Mouse (Mus musculus) kidney, postnatal 0 days (tissue): ENCODE measurements around the gene Eml4. TPM values are rescaled to one million over a fixed set of nuclear protein-coding genes. Genes with fewer than 3 reads are reported as not detected.

ENCODE experiments used
- ATAC-seq: fragments of 200-750 bp; cut with Nextera tagmentation; replicated peaks from 2 replicates; pipeline ENCODE4 v1.8.0; 2017; ENCODE audit warnings: low read depth, moderate number of reproducible peaks, moderate TSS enrichment, moderate library complexity; ENCODE audit not compliant: low FRiP score
- DNase-seq: peaks from one replicate; pipeline ENCODE4 v3.0.0-alpha.2; 2016; ENCODE audit warnings: low spot score
- H3K27ac ChIP-seq: fragments of 300-500 bp; sonication (generic); 2 replicates; pipeline ENCODE4 v1.5.1; 2014; ENCODE audit warnings: mild to moderate bottlenecking
- H3K27me3 ChIP-seq: fragments of 300-500 bp; sonication (generic); 2 replicates; pipeline ENCODE4 v1.6.1; 2014; ENCODE audit warnings: low read length, mixed read lengths; ENCODE audit not compliant: insufficient read depth
- H3K36me3 ChIP-seq: fragments of 300-500 bp; sonication (generic); 2 replicates; pipeline ENCODE4 v1.6.1; 2014; ENCODE audit warnings: low read length, mixed read lengths; ENCODE audit not compliant: insufficient read depth
- H3K4me1 ChIP-seq: fragments of 300-500 bp; sonication (generic); replicated peaks from 2 replicates; pipeline ENCODE4 v1.6.1; 2014; ENCODE audit warnings: antibody characterized with exemption, low read length, mixed read lengths; ENCODE audit not compliant: insufficient read depth
- H3K4me2 ChIP-seq: fragments of 300-500 bp; sonication (generic); 2 replicates; pipeline ENCODE4 v1.6.1; 2014; ENCODE audit warnings: mild to moderate bottlenecking, low read length, moderate library complexity, mixed read lengths
- H3K4me3 ChIP-seq: fragments of 300-500 bp; sonication (generic); replicated peaks from 2 replicates; pipeline ENCODE4 v1.5.1; 2014; ENCODE audit warnings: low read depth, low read length
- H3K9ac ChIP-seq: fragments of 300-500 bp; sonication (generic); 2 replicates; pipeline ENCODE4 v1.6.1; 2014; ENCODE audit warnings: low read depth, low read length
- H3K9me3 ChIP-seq: fragments of 300-500 bp; sonication (generic); replicated peaks from 2 replicates; pipeline ENCODE4 v1.6.1; 2016; ENCODE audit warnings: low read length, inconsistent platforms, mixed read lengths
- CTCF ChIP-seq: IDR thresholded peaks from 2 replicates; pipeline ENCODE4 v1.5.1; 2016; ENCODE audit warnings: antibody characterized with exemption, low read depth, mild to moderate bottlenecking, moderate library complexity
- WGBS: fragments of 180-500 bp; shearing (Covaris S2); extraction: QIAGEN DNeasy Blood & Tissue Kit; methylation state at CpG from one replicate; pipeline ENCODE4 v1.1.7; 2014; 5-methylcytosine and 5-hydroxymethylcytosine counted together
- polyA plus RNA-seq: library from polyadenylated mRNA; unstranded; fragments of >200 nt; fragmentation: Nextera tagmentation; extraction: Ambion mirVana; gene quantifications from 2 replicates; pipeline ENCODE4 v1.2.1, GENCODE M21; 2015

Gene Eml4
- polyA plus RNA-seq, 1 experiment from 2014 or later = 19.0 TPM

- 95% methylated on average over 4 of the region's 4 CpGs for WGBS
- H3K4me1 ChIP-seq = no peaks in the 10 kb centered on the region
- DNase-seq = no peak
- H3K36me3 ChIP-seq = peaks cover 20% of the 10 kb centered on the region
- H3K9ac ChIP-seq = no peak overlapping the region
- no peak for TF ChIP-seq CTCF
- H3K4me2 ChIP-seq = no peak overlapping the region
- no peak overlapping the region for H3K27ac ChIP-seq
- no peaks in the 10 kb centered on the region for H3K9me3 ChIP-seq
- no peaks in the 10 kb centered on the region for H3K27me3 ChIP-seq
- no peak overlapping the region for H3K4me3 ChIP-seq
- ATAC-seq = no peak
Measured at GRCm38 (mm10) chr17:83499692-83500091, 149.0 kb downstream of the Eml4 start.

DNA sequence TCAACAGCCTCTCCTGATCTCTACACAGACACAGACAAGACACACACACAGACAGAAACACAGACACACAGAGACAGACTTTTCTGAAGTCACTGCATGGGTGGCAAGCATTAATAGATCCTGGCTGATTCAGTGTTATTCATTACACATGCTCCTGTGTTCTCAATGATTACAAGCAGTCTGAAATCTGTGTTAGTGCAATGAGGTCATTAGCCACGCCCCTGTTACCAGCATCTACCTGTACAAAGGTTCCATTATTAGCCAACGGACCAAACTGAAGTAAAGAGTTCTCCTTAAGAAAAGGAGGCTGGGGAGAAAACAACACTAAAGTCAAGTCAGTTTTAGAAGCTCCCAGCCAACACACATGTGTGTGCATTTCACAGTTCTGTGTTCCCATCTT lies 153.0 kb downstream of the Eml4 start:
- DNase-seq (no peak), ATAC-seq (no peak)
- no peak for TF ChIP-seq CTCF
- H3K9me3 ChIP-seq = no peaks in the 10 kb centered on the region
- 78% methylated on average over 2 of the region's 2 CpGs for WGBS
- peaks cover 16% of the 10 kb centered on the region for H3K36me3 ChIP-seq
- H3K27me3 ChIP-seq = no peaks in the 10 kb centered on the region
- no peak overlapping the region for H3K4me2 ChIP-seq
- no peak overlapping the region for H3K4me3 ChIP-seq
- H3K4me1 ChIP-seq = no peaks in the 10 kb centered on the region
- H3K27ac ChIP-seq = no peak overlapping the region
- H3K9ac ChIP-seq = no peak overlapping the region

- WGBS = 88% methylated on average over 3 of the region's 3 CpGs
- 0 out of 2 replicates have a peak overlapping the region, but pooled peaks have one; percentile 72 for H3K4me2 ChIP-seq
- H3K27me3 ChIP-seq = no peaks in the 10 kb centered on the region
Measured at GRCm38 (mm10) chr17:83512130-83512529, 161.4 kb downstream of the Eml4 start.

GRCm38 (mm10) chr17:83513655-83514212 lies 163.0 kb downstream of the Eml4 start:
- Histone ChIP-seq H3K36me3 (no peaks in the 10 kb centered on the region), H3K9me3 (no peaks in the 10 kb centered on the region), H3K9ac (peak overlapping the region; percentile 92), H3K27ac (peak overlapping the region; percentile 86), H3K4me3 (peak overlapping the region; percentile 93), H3K4me2 (peak overlapping the region; percentile 72), H3K4me1 (peaks cover 12% of the 10 kb centered on the region), H3K27me3 (no peaks in the 10 kb centered on the region)
- DNase-seq (no peak), ATAC-seq (peak; percentile 62)
- WGBS = 2% methylated on average over 24 of the region's 24 CpGs
- no peak; the same call in 1 of the 2 replicates for TF ChIP-seq CTCF

More at GRCm38 (mm10) chr17:83512130-83512529, 161.4 kb downstream of the Eml4 start:
- H3K9me3 ChIP-seq = no peaks in the 10 kb centered on the region
- peaks cover 12% of the 10 kb centered on the region for H3K4me1 ChIP-seq
- H3K36me3 ChIP-seq = no peaks in the 10 kb centered on the region
- H3K27ac ChIP-seq = no peak overlapping the region
- no peak overlapping the region for H3K4me3 ChIP-seq
- ATAC-seq (no peak), DNase-seq (no peak)
- TF ChIP-seq CTCF = no peak
- no peak overlapping the region for H3K9ac ChIP-seq

DNA sequence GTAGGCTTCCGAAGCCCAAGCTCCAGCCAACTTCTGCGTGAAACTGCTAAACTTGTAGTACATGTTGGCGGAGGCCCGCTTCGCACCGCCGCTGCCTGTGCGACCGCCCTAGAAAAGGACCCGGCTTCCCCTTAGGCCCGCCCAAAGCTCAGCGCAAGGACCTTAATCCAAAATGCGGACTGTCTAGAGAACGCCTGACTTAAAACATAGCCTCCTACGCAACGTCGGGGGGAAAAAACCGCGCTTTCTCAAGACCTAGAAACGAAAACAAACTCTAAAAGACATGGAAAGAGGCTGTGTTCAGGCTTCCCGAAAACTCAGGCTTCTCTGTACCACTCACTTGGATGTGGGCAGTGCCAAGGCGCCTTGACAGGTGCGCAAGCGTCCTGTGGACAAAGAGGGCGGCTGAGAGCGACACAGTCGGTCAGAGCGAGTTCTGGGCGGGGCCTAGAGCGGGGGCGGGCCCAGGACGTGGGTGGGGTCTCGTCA lies 163.5 kb downstream of the Eml4 start:
- Histone ChIP-seq H3K4me3 (peak overlapping the region; percentile 93), H3K9ac (peak overlapping the region; percentile 92), H3K27me3 (no peaks in the 10 kb centered on the region), H3K9me3 (no peaks in the 10 kb centered on the region), H3K4me1 (peaks cover 12% of the 10 kb centered on the region), H3K36me3 (no peaks in the 10 kb centered on the region), H3K27ac (peak overlapping the region; percentile 86), H3K4me2 (peak overlapping the region; percentile 72)
- DNase-seq = peak; percentile 97
- peak; percentile 99 for ATAC-seq
- no peak; the same call in 1 of the 2 replicates for TF ChIP-seq CTCF
- under 1% methylated on average over 33 of the region's 33 CpGs for WGBS

- no peak for TF ChIP-seq CTCF
- no peak within 1 kb of the TSS for H3K9ac ChIP-seq
- ATAC-seq = no peak
- H3K4me2 ChIP-seq = no peak within 1 kb of the TSS
- H3K27me3 ChIP-seq = no peaks in the 10 kb centered on the region
- WGBS = 87% methylated on average over 8 of the region's 8 CpGs
- DNase-seq = no peak
- no peak within 1 kb of the TSS for H3K4me3 ChIP-seq
- peaks cover 9% of the 10 kb centered on the region for H3K4me1 ChIP-seq
- no peaks in the 10 kb centered on the region for H3K9me3 ChIP-seq
- no peaks in the 10 kb centered on the region for H3K36me3 ChIP-seq
- no peak within 1 kb of the TSS for H3K27ac ChIP-seq
Measured at GRCm38 (mm10) chr17:83517280-83518015, 166.7 kb downstream of the Eml4 start, which contains the start of gene Cox7a2l. Gene Cox7a2l, minus strand, starts transcription at chr17:83517330.
